Mouse (Mus musculus) hindbrain, embryonic 13.5 days (tissue): Measurements from ENCODE around the gene Rhbdl1. TPM values are rescaled to one million over a fixed set of nuclear protein-coding genes. Genes with fewer than 3 reads are reported as not detected.
A peak's percentile ranks its signal among the peaks of the same experiment; 100 is the strongest.

Experiments used
- ATAC-seq: fragments of 200-750 bp; cut with Nextera tagmentation; 2 replicates; pipeline ENCODE4 v1.8.0; 2017; ENCODE audit warnings: moderate TSS enrichment; ENCODE audit not compliant: low FRiP score
- H3K27ac ChIP-seq: fragments of 300-500 bp; sonication (generic); 2 replicates; pipeline ENCODE4 v1.5.1; 2015; ENCODE audit warnings: inconsistent platforms, mild to moderate bottlenecking, moderate library complexity
- H3K27me3 ChIP-seq: fragments of 300-500 bp; sonication (generic); 2 replicates; pipeline ENCODE4 v1.6.1; 2015; ENCODE audit warnings: mild to moderate bottlenecking, inconsistent platforms
- H3K36me3 ChIP-seq: fragments of 300-500 bp; sonication (generic); 2 replicates; pipeline ENCODE4 v1.6.1; 2015; ENCODE audit warnings: mild to moderate bottlenecking, inconsistent platforms
- H3K4me1 ChIP-seq: fragments of 300-500 bp; sonication (generic); replicated peaks from 2 replicates; pipeline ENCODE4 v1.6.1; 2015; ENCODE audit warnings: inconsistent platforms
- H3K4me2 ChIP-seq: fragments of 300-500 bp; sonication (generic); 2 replicates; pipeline ENCODE4 v1.6.1; 2015; ENCODE audit warnings: inconsistent platforms, mild to moderate bottlenecking, moderate library complexity
- H3K4me3 ChIP-seq: fragments of 300-500 bp; sonication (generic); 2 replicates; pipeline ENCODE4 v1.5.1; 2015; ENCODE audit warnings: mild to moderate bottlenecking, inconsistent platforms
- H3K9ac ChIP-seq: fragments of 300-500 bp; sonication (generic); 2 replicates; pipeline ENCODE4 v1.6.1; 2015; ENCODE audit warnings: mild to moderate bottlenecking, inconsistent platforms
- H3K9me3 ChIP-seq: fragments of 300-500 bp; sonication (generic); 2 replicates; pipeline ENCODE4 v1.6.1; 2016; ENCODE audit warnings: inconsistent platforms
- WGBS: fragments of 180-500 bp; shearing (Covaris S2); methylation state at CpG from one replicate; pipeline ENCODE4 v1.1.7; 2015; 5-methylcytosine and 5-hydroxymethylcytosine counted together
- polyA plus RNA-seq: library from polyadenylated mRNA; unstranded; fragments of >200 nt; fragmentation: Nextera tagmentation; extraction: Ambion mirVana; gene quantifications from 2 replicates; pipeline ENCODE4 v1.2.1, GENCODE M21; 2015

Gene Rhbdl1
- polyA plus RNA-seq, 1 experiment from 2014 or later: 25.5 TPM

GRCm38 (mm10) chr17:25843636-25844395 is 6.7 kb upstream of the Rhbdl1 start:
- H3K36me3 ChIP-seq: peaks cover 61% of the 10 kb centered on the region
- WGBS: 6% methylated on average over 36 of the region's 38 CpGs

GRCm38 (mm10) chr17:25843122-25843521 is 6.0 kb upstream of the Rhbdl1 start:
- H3K4me3 ChIP-seq: peak overlapping the region; percentile 90
- no peak overlapping the region for H3K27ac ChIP-seq
- H3K4me1 ChIP-seq: peaks cover 29% of the 10 kb centered on the region
- 96% methylated on average over 4 of the region's 4 CpGs for WGBS
- no peak for ATAC-seq
- no peaks in the 10 kb centered on the region for H3K27me3 ChIP-seq
- no peaks in the 10 kb centered on the region for H3K9me3 ChIP-seq
- peak overlapping the region; percentile 88 for H3K9ac ChIP-seq
- peak overlapping the region; percentile 96 for H3K4me2 ChIP-seq
- peaks cover 58% of the 10 kb centered on the region for H3K36me3 ChIP-seq

More at GRCm38 (mm10) chr17:25843636-25844395, 6.7 kb upstream of the Rhbdl1 start:
- no peak; the same call in 1 of the 2 replicates for ATAC-seq
- no peaks in the 10 kb centered on the region for H3K27me3 ChIP-seq
- peak overlapping the region; percentile 88 for H3K9ac ChIP-seq
- H3K9me3 ChIP-seq: no peaks in the 10 kb centered on the region
- peak overlapping the region; percentile 90 for H3K4me3 ChIP-seq
- peaks cover 23% of the 10 kb centered on the region for H3K4me1 ChIP-seq
- peak overlapping the region; percentile 96 for H3K4me2 ChIP-seq
- H3K27ac ChIP-seq: peak overlapping the region; percentile 79

- Histone ChIP-seq H3K27ac (no peak overlapping the region), H3K27me3 (no peaks in the 10 kb centered on the region), H3K4me1 (peaks cover 35% of the 10 kb centered on the region), H3K4me2 (no peak overlapping the region), H3K36me3 (peaks cover 57% of the 10 kb centered on the region), H3K9me3 (no peaks in the 10 kb centered on the region), H3K9ac (no peak overlapping the region), H3K4me3 (no peak overlapping the region)
- 80% methylated on average over 3 of the region's 3 CpGs for WGBS
- ATAC-seq: no peak
Observed at GRCm38 (mm10) chr17:25842509-25842908, 5.4 kb upstream of the Rhbdl1 start.

GRCm38 (mm10) chr17:25841117-25841880 is 4.2 kb upstream of the Rhbdl1 start, which contains the start of gene Gm20683:
Gm20683 (minus strand) TSS chr17:25841763.
- H3K4me1 ChIP-seq: peaks cover 47% of the 10 kb centered on the region
- no peak within 1 kb of the TSS for H3K27ac ChIP-seq
- H3K9me3 ChIP-seq: no peaks in the 10 kb centered on the region
- H3K36me3 ChIP-seq: peaks cover 50% of the 10 kb centered on the region
- H3K4me3 ChIP-seq: no peak within 1 kb of the TSS
- no peak within 1 kb of the TSS for H3K4me2 ChIP-seq
- no peaks in the 10 kb centered on the region for H3K27me3 ChIP-seq
- 0 out of 2 replicates have a peak within 1 kb of the TSS, but pooled peaks have one; percentile 4 for H3K9ac ChIP-seq
- no peak for ATAC-seq
- WGBS: 94% methylated on average over 22 of the region's 22 CpGs

- Histone ChIP-seq H3K27me3 (no peaks in the 10 kb centered on the region), H3K4me2 (no peak overlapping the region), H3K27ac (no peak overlapping the region), H3K4me1 (peaks cover 55% of the 10 kb centered on the region), H3K4me3 (no peak overlapping the region), H3K9ac (no peak overlapping the region), H3K36me3 (peaks cover 51% of the 10 kb centered on the region), H3K9me3 (no peaks in the 10 kb centered on the region)
- ATAC-seq: no peak
- 97% methylated on average over 6 of the region's 6 CpGs for WGBS
Observed at GRCm38 (mm10) chr17:25840519-25840918, 3.4 kb upstream of the Rhbdl1 start.

GRCm38 (mm10) chr17:25839455-25840235 is 2.5 kb upstream of the Rhbdl1 start:
- Histone ChIP-seq H3K36me3 (peaks cover 57% of the 10 kb centered on the region), H3K27ac (no peak overlapping the region), H3K4me1 (peaks cover 59% of the 10 kb centered on the region), H3K9ac (peak overlapping the region; percentile 46; the same call in 1 of the 2 replicates), H3K4me2 (no peak overlapping the region), H3K4me3 (no peak overlapping the region), H3K27me3 (no peaks in the 10 kb centered on the region), H3K9me3 (no peaks in the 10 kb centered on the region)
- ATAC-seq: no peak
- WGBS: 89% methylated on average over 14 of the region's 14 CpGs

GRCm38 (mm10) chr17:25838904-25839303 is 1.8 kb upstream of the Rhbdl1 start:
- WGBS: 87% methylated on average over 4 of the region's 4 CpGs
- Histone ChIP-seq H3K9me3 (no peaks in the 10 kb centered on the region), H3K9ac (peak overlapping the region; percentile 46; the same call in 1 of the 2 replicates), H3K27ac (peak overlapping the region; percentile 8; the same call in 1 of the 2 replicates), H3K27me3 (no peaks in the 10 kb centered on the region), H3K4me1 (peaks cover 64% of the 10 kb centered on the region), H3K36me3 (peaks cover 57% of the 10 kb centered on the region), H3K4me2 (no peak overlapping the region), H3K4me3 (no peak overlapping the region)
- ATAC-seq: no peak

GRCm38 (mm10) chr17:25837533-25837932 is 438 bp upstream of the Rhbdl1 start:
- H3K9ac ChIP-seq: peak overlapping the region; percentile 91
- H3K27ac ChIP-seq: peak overlapping the region; percentile 88
- WGBS: 12% methylated on average over 3 of the region's 3 CpGs
- peaks cover 56% of the 10 kb centered on the region for H3K36me3 ChIP-seq
- H3K4me1 ChIP-seq: peaks cover 58% of the 10 kb centered on the region
- H3K27me3 ChIP-seq: no peaks in the 10 kb centered on the region
- no peaks in the 10 kb centered on the region for H3K9me3 ChIP-seq
- peak overlapping the region; percentile 99 for H3K4me2 ChIP-seq
- no peak for ATAC-seq
- H3K4me3 ChIP-seq: peak overlapping the region; percentile 49

GRCm38 (mm10) chr17:25836397-25837075 is 559 bp downstream of the Rhbdl1 start:
- peak overlapping the region; percentile 49 for H3K4me3 ChIP-seq
- ATAC-seq: no peak
- peak overlapping the region; percentile 99 for H3K4me2 ChIP-seq
- H3K4me1 ChIP-seq: peaks cover 66% of the 10 kb centered on the region
- H3K36me3 ChIP-seq: peaks cover 49% of the 10 kb centered on the region
- 22% methylated on average over 23 of the region's 23 CpGs for WGBS
- H3K27ac ChIP-seq: peak overlapping the region; percentile 88
- H3K27me3 ChIP-seq: no peaks in the 10 kb centered on the region
- no peaks in the 10 kb centered on the region for H3K9me3 ChIP-seq
- H3K9ac ChIP-seq: peak overlapping the region; percentile 91

- peaks cover 74% of the 10 kb centered on the region for H3K4me1 ChIP-seq
- peak overlapping the region; percentile 91 for H3K9ac ChIP-seq
- H3K27ac ChIP-seq: peak overlapping the region; percentile 88; the same call in 1 of the 2 replicates
- no peak for ATAC-seq
- H3K4me2 ChIP-seq: peak overlapping the region; percentile 99
- no peaks in the 10 kb centered on the region for H3K27me3 ChIP-seq
- no peaks in the 10 kb centered on the region for H3K9me3 ChIP-seq
- WGBS: 90% methylated on average over 16 of the region's 16 CpGs
- peak overlapping the region; percentile 49; the same call in 1 of the 2 replicates for H3K4me3 ChIP-seq
- peaks cover 49% of the 10 kb centered on the region for H3K36me3 ChIP-seq
Observed at GRCm38 (mm10) chr17:25835816-25836215, 1.3 kb downstream of the Rhbdl1 start.

GRCm38 (mm10) chr17:25835301-25835700 is 1.8 kb downstream of the Rhbdl1 start:
- no peaks in the 10 kb centered on the region for H3K9me3 ChIP-seq
- peak overlapping the region; percentile 91 for H3K9ac ChIP-seq
- no peak overlapping the region for H3K27ac ChIP-seq
- WGBS: 94% methylated on average over 7 of the region's 7 CpGs
- peak overlapping the region; percentile 82; the same call in 1 of the 2 replicates for H3K4me3 ChIP-seq
- peak overlapping the region; percentile 99 for H3K4me2 ChIP-seq
- ATAC-seq: no peak
- no peaks in the 10 kb centered on the region for H3K27me3 ChIP-seq
- H3K36me3 ChIP-seq: peaks cover 49% of the 10 kb centered on the region
- peaks cover 79% of the 10 kb centered on the region for H3K4me1 ChIP-seq
